Mouse (Mus musculus) limb, embryonic 11.5 days (tissue): ENCODE measurements at regions not wholly inside any gene's neighbourhood (a gene's known extent, or its start where the extent isn't known, plus 50 kb on each side); places are given as distances from the start of the nearest gene placed in this dataset.
A peak's percentile ranks its signal among the peaks of the same experiment; 100 is the strongest.

Source experiments
- ATAC-seq: fragments of 200-750 bp; cut with Nextera tagmentation; 2 replicates; pipeline ENCODE4 v1.8.0; 2017; ENCODE audit warnings: low read depth; ENCODE audit not compliant: insufficient number of reproducible peaks, low FRiP score, low TSS enrichment
- DNase-seq: peaks from one replicate; pipeline ENCODE4 v3.0.0-alpha.2; 2015; ENCODE audit warnings: low spot score
- H3K27ac ChIP-seq: fragments of 300-500 bp; sonication (generic); replicated peaks from 2 replicates; pipeline ENCODE4 v1.5.1; 2014; ENCODE audit warnings: low read depth, mild to moderate bottlenecking, low read length
- H3K27me3 ChIP-seq: fragments of 300-500 bp; sonication (generic); 2 replicates; pipeline ENCODE4 v1.6.1; 2014; ENCODE audit warnings: mild to moderate bottlenecking, low read length, mixed read lengths; ENCODE audit not compliant: control insufficient read depth, insufficient read depth
- H3K36me3 ChIP-seq: fragments of 300-500 bp; sonication (generic); 2 replicates; pipeline ENCODE4 v1.6.1; 2014; ENCODE audit warnings: mild to moderate bottlenecking, low read length, moderate library complexity, mixed read lengths; ENCODE audit not compliant: control insufficient read depth, insufficient read depth
- H3K4me1 ChIP-seq: fragments of 300-500 bp; sonication (generic); 2 replicates; pipeline ENCODE4 v1.6.1; 2014; ENCODE audit warnings: low read length, mixed read lengths; ENCODE audit not compliant: control insufficient read depth, insufficient read depth
- H3K4me2 ChIP-seq: fragments of 300-500 bp; sonication (generic); 2 replicates; pipeline ENCODE4 v1.6.1; 2014; ENCODE audit warnings: low read depth, mild to moderate bottlenecking, moderate library complexity; ENCODE audit not compliant: severe bottlenecking
- H3K4me3 ChIP-seq: fragments of 300-500 bp; sonication (generic); 2 replicates; pipeline ENCODE4 v1.5.1; 2014; ENCODE audit warnings: low read depth, low read length
- H3K9ac ChIP-seq: fragments of 300-500 bp; sonication (generic); 2 replicates; pipeline ENCODE4 v1.6.1; 2014; ENCODE audit warnings: mild to moderate bottlenecking, low read length
- H3K9me3 ChIP-seq: fragments of 300-500 bp; sonication (generic); 2 replicates; pipeline ENCODE4 v1.6.1; 2016; ENCODE audit warnings: low read length; ENCODE audit not compliant: control insufficient read depth
- WGBS: fragments of 180-500 bp; shearing (Covaris S2); extraction: QIAGEN DNeasy Blood & Tissue Kit; methylation state at CpG from one replicate; pipeline ENCODE4 v1.1.7; 2014; 5-methylcytosine and 5-hydroxymethylcytosine counted together

GRCm38 (mm10) chr1:13424524-13424923 is 2010.6 kb downstream of the A830018L16Rik start:
- no peak for ATAC-seq
- no peak overlapping the region for H3K9ac ChIP-seq

DNA sequence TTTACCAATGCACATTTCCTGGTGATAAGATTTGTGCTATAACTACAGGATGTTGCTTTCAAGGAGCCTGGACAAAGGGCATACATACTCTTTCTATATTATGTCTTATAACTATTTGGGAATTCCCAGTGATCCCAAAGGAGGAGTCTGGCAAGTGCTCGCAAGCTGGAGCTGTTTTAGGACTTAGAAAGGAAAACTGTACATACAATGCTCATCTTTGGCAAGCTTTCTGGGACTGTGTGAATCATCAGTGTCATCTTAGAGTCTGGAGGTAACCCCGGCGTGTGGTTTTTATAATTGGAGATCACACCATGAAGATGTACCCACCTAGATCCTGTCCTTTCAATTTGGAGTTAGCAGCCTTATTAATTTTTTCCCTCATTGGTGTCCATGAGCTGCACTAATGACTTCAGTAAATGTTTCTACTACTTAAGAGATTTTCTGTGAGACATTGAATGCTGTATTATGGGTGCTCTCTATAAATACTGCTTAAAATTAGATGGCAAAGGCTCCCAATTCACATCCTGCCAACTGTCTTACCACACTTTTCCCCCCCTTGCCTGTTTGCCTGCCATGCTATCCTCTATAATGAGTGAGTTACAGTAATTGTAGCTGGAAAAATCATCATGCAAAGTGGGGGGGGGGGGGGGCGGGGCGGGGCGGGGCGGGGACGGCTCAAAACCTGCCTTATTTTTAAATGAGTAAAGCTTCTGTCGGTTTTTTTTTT is 2011.9 kb downstream of the A830018L16Rik start:
- DNase-seq (no peak), ATAC-seq (0 out of 2 replicates have a peak, but pooled peaks have one; percentile 17)
- no peaks in the 10 kb centered on the region for H3K9me3 ChIP-seq
- H3K4me1 ChIP-seq = 0 out of 2 replicates have a peak, but pooled peaks cover 2% of the 10 kb centered on the region
- WGBS = 28% methylated on average over 9 of the region's 9 CpGs
- H3K4me2 ChIP-seq = peak overlapping the region; percentile 53
- no peak overlapping the region for H3K9ac ChIP-seq
- H3K27me3 ChIP-seq = no peaks in the 10 kb centered on the region
- no peaks in the 10 kb centered on the region for H3K36me3 ChIP-seq
- H3K27ac ChIP-seq = no peak overlapping the region
- peak overlapping the region; percentile 28 for H3K4me3 ChIP-seq

More at GRCm38 (mm10) chr1:13424524-13424923, 2010.6 kb downstream of the A830018L16Rik start:
- Histone ChIP-seq H3K4me3 (no peak overlapping the region), H3K27ac (no peak overlapping the region), H3K4me2 (no peak overlapping the region), H3K9me3 (no peaks in the 10 kb centered on the region), H3K27me3 (no peaks in the 10 kb centered on the region), H3K36me3 (no peaks in the 10 kb centered on the region), H3K4me1 (0 out of 2 replicates have a peak, but pooled peaks cover 2% of the 10 kb centered on the region)
- no peak for DNase-seq

GRCm38 (mm10) chr1:13426328-13427067 is 2012.6 kb downstream of the A830018L16Rik start:
- H3K36me3 ChIP-seq = no peaks in the 10 kb centered on the region
- H3K4me2 ChIP-seq = peak overlapping the region; percentile 53
- H3K4me1 ChIP-seq = 0 out of 2 replicates have a peak, but pooled peaks cover 2% of the 10 kb centered on the region
- 11% methylated on average over 30 of the region's 30 CpGs for whole genome bisulfite sequencing
- H3K9ac ChIP-seq = peak overlapping the region; percentile 58
- peak; percentile 68 for ATAC-seq
- H3K4me3 ChIP-seq = peak overlapping the region; percentile 28
- peak; percentile 77 for DNase-seq
- H3K9me3 ChIP-seq = no peaks in the 10 kb centered on the region
- H3K27me3 ChIP-seq = no peaks in the 10 kb centered on the region
- no peak overlapping the region for H3K27ac ChIP-seq

GRCm38 (mm10) chr1:13427068-13427434 is 2013.1 kb downstream of the A830018L16Rik start:
- DNase-seq (no peak), ATAC-seq (no peak)
- Histone ChIP-seq H3K9me3 (no peaks in the 10 kb centered on the region), H3K27me3 (no peaks in the 10 kb centered on the region), H3K4me2 (no peak overlapping the region; the same call in 1 of the 2 replicates), H3K27ac (no peak overlapping the region), H3K9ac (no peak overlapping the region; the same call in 1 of the 2 replicates), H3K36me3 (no peaks in the 10 kb centered on the region), H3K4me3 (no peak overlapping the region; the same call in 1 of the 2 replicates), H3K4me1 (0 out of 2 replicates have a peak, but pooled peaks cover 2% of the 10 kb centered on the region)
- 59% methylated on average over 5 of the region's 5 CpGs for WGBS

- Histone ChIP-seq H3K9ac (no peak overlapping the region), H3K9me3 (no peaks in the 10 kb centered on the region), H3K36me3 (no peaks in the 10 kb centered on the region), H3K4me1 (0 out of 2 replicates have a peak, but pooled peaks cover 2% of the 10 kb centered on the region), H3K27me3 (no peaks in the 10 kb centered on the region), H3K27ac (no peak overlapping the region), H3K4me3 (no peak overlapping the region), H3K4me2 (no peak overlapping the region)
- no peak for DNase-seq
- no peak for ATAC-seq
- 76% methylated on average over 11 of the region's 11 CpGs for WGBS
Observed at GRCm38 (mm10) chr1:13427501-13428207, 2013.7 kb downstream of the A830018L16Rik start.

DNA sequence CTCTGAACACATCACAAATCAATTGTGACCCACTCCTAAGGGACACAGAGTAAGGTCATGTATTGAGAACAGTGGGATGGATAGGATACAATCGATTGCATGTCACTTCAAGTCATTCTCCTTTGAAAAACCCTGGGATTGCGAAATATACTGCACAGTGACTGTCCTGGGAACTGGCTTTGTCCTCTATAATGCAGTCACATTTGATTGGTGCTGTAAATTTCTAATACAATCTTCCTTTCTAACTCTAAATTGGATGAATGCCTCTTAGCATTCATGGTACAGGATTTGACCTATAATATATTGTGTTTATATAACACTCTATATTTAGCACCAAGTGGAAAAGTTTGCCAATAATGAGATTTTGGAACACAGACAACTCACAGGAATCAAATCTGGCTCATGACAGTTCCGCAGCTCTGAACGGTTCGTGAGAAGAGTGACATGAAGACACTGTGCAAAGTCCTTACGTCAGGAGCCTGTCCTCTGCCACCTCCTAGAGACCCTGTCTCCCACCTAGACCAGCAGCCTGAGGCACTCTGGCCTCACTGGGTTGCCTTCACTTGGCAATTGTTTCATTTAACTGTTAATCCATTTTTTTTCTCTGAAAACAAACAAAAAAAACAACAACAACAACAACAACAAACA is 2024.0 kb downstream of the A830018L16Rik start:
- H3K4me3 ChIP-seq = no peak overlapping the region
- H3K27ac ChIP-seq = no peak overlapping the region
- no peaks in the 10 kb centered on the region for H3K4me1 ChIP-seq
- no peak for DNase-seq
- no peak overlapping the region for H3K9ac ChIP-seq
- no peak overlapping the region for H3K4me2 ChIP-seq
- no peaks in the 10 kb centered on the region for H3K36me3 ChIP-seq
- ATAC-seq = no peak
- H3K9me3 ChIP-seq = no peaks in the 10 kb centered on the region
- 86% methylated on average over 6 of the region's 6 CpGs for WGBS
- no peaks in the 10 kb centered on the region for H3K27me3 ChIP-seq

DNA sequence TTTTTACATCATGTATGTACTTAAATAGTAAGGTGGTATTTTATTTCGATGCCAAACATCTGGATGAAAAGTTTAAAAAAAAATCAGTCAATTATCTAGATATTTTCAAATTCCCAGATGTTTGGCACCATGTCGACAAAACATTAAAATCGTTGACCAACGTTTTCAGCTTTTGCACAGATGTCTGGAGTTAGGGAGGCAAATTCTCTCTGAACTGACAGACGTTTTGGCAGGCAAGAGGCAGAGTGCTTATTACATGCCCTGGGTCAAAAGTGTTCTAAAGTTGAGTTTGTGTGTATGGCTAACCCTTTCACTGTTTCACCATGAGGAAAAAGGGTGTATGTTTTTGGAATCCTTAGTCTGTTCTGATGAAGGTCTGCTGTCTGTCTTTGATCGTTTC is 2028.5 kb downstream of the A830018L16Rik start:
- H3K4me3 ChIP-seq = no peak overlapping the region
- H3K9me3 ChIP-seq = no peaks in the 10 kb centered on the region
- ATAC-seq (no peak), DNase-seq (no peak)
- no peaks in the 10 kb centered on the region for H3K36me3 ChIP-seq
- no peaks in the 10 kb centered on the region for H3K27me3 ChIP-seq
- no peak overlapping the region for H3K9ac ChIP-seq
- H3K27ac ChIP-seq = no peak overlapping the region
- no peak overlapping the region for H3K4me2 ChIP-seq
- 74% methylated on average over 6 of the region's 6 CpGs for WGBS
- no peaks in the 10 kb centered on the region for H3K4me1 ChIP-seq

DNA sequence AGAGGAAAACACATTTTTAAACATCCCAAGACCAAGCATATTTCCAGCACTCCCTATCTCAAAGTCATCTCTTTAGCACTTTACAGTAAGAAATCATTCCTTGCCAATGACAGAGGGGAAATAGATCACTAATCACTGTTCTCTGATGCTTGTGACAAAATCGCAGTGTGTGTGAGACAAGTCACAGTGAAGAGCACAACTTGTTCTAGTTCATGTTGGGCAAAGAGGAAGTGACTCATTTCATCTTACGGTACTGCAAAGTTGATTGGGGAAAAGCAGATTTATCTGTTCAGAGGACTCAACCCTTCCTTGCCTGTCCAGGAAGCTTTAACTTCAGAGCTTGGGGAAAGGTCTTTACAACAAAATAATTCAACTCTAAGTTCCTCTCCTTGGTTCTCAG is 2040.6 kb downstream of the A830018L16Rik start:
- no peak overlapping the region for H3K4me3 ChIP-seq
- H3K36me3 ChIP-seq = no peaks in the 10 kb centered on the region
- H3K27ac ChIP-seq = no peak overlapping the region
- no peaks in the 10 kb centered on the region for H3K4me1 ChIP-seq
- no peak overlapping the region for H3K9ac ChIP-seq
- ATAC-seq (no peak), DNase-seq (no peak)
- 83% methylated on average over 2 of the region's 2 CpGs for WGBS
- no peak overlapping the region for H3K4me2 ChIP-seq
- H3K27me3 ChIP-seq = no peaks in the 10 kb centered on the region
- no peaks in the 10 kb centered on the region for H3K9me3 ChIP-seq
